Mouse (Mus musculus): ENCODE measurements at regions not wholly inside any gene's neighbourhood (a gene's known extent, or its start where the extent isn't known, plus 50 kb on each side); places are given as distances from the start of the nearest gene placed in this dataset.

- TF ChIP-seq POLR2A (IDR thresholded peaks at IDR 0.05; ENCODE audit: insufficient read length, low read depth) (no peak), TCF3 (IDR thresholded peaks at IDR 0.05; ENCODE audit: insufficient read length, low read depth) (no peak), MAX (IDR thresholded peaks at IDR 0.05; ENCODE audit: low read depth) (no peak), E2F4 (IDR thresholded peaks at IDR 0.05; ENCODE audit: insufficient read depth) (no peak), CEBPB (IDR thresholded peaks at IDR 0.05; ENCODE audit: insufficient read depth, poor library complexity, severe bottlenecking) (no peak), TCF12 (IDR thresholded peaks at IDR 0.05; ENCODE audit: insufficient read depth, poor library complexity, severe bottlenecking) (no peak), USF1 (IDR thresholded peaks at IDR 0.05; ENCODE audit: low read depth) (no peak), SRF (IDR thresholded peaks at IDR 0.05; ENCODE audit: control insufficient read depth, insufficient read length, low read depth) (no peak), REST (IDR thresholded peaks at IDR 0.05; ENCODE audit: insufficient read depth, insufficient read length) (no peak), POLR2AphosphoS2 (IDR thresholded peaks at IDR 0.05; ENCODE audit: insufficient read length, low read depth) (no peak), MYOD1 (IDR thresholded peaks at IDR 0.05; ENCODE audit: control insufficient read depth in 1 of 3, insufficient read length in 2 of 3, low read depth in 2 of 3) (no peak), MYOG (IDR thresholded peaks at IDR 0.05; ENCODE audit: control insufficient read depth in 1 of 3, insufficient read depth in 1 of 3, insufficient read length in 2 of 3, low read depth in 2 of 3) (no peak)
Measured at GRCm38 (mm10) chr3:148746234-148746633, 244.1 kb downstream of the Adgrl2 start.
